Mouse (Mus musculus) cortical plate, adult 2 months (tissue): ENCODE measurements around the gene Slc10a7. TPM values are rescaled to one million over a fixed set of nuclear protein-coding genes. Genes with fewer than 3 reads are reported as not detected.
A peak's percentile ranks its signal among the peaks of the same experiment; 100 is the strongest.
"Not testable (repeated sequence)": the region's sequence is repeated elsewhere in the genome, so short reads cannot be mapped to it uniquely, and the experiment has no call there.

Source experiments
- H3K27ac ChIP-seq: fragments of 200-500 bp; 2 replicates; pipeline ENCODE4 v1.5.1; 2012; ENCODE audit warnings: low read length, control low read depth, inconsistent platforms; ENCODE audit not compliant: insufficient read depth
- H3K4me1 ChIP-seq: fragments of 200-500 bp; 2 replicates; pipeline ENCODE4 v1.6.1; 2011; ENCODE audit warnings: low read length; ENCODE audit not compliant: control insufficient read depth, insufficient read depth
- H3K4me3 ChIP-seq: fragments of 200-500 bp; 2 replicates; pipeline ENCODE4 v1.5.1; 2011; ENCODE audit warnings: mild to moderate bottlenecking, low read length, control low read depth; ENCODE audit not compliant: insufficient read depth
- CTCF ChIP-seq: fragments of 200-500 bp; IDR thresholded peaks from 2 replicates; pipeline ENCODE4 v1.5.1; 2011; ENCODE audit warnings: mild to moderate bottlenecking, control low read depth, low read length; ENCODE audit not compliant: insufficient read depth; ENCODE audit errors: extremely low read depth
- POLR2A ChIP-seq: fragments of 200-500 bp; IDR thresholded peaks from 2 replicates; pipeline ENCODE4 v1.6.1; 2011; ENCODE audit warnings: mild to moderate bottlenecking, low read length, control low read depth; ENCODE audit not compliant: insufficient read depth; ENCODE audit errors: extremely low read depth
- polyA plus RNA-seq: library from polyadenylated mRNA; depleted of rRNA; stranded (reverse); fragments of >200 nt; gene quantifications from 2 replicates; pipeline ENCODE4 v1.2.3, GENCODE M21; 2012

Gene Slc10a7
- polyA plus RNA-seq, 1 experiment, result 4.1 TPM

DNA sequence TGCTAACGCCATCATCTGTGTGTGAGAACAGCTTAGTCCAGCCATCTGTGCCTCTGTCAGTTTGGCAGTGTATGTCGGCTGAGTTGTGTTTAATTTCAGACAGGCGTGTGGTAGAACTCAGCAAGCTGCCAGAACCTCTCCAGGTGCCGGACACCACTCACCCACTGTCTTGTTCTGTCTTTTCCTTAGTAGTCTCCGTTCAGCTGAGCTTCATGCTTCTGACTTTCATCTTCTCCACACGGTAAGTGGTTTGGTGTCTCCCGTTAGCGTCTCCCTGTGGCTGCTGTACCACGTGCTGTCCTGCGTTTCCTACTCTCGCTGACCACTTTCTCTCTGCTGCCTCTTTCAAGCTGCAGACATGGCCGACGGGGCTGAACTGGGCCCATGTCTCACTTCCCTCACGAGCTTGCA is 189.2 kb downstream of the Slc10a7 start:
- TF ChIP-seq CTCF, result no peak
- no peak for TF ChIP-seq POLR2A
- Histone ChIP-seq H3K27ac (no peak overlapping the region), H3K4me3 (no peak overlapping the region), H3K4me1 (no peaks in the 10 kb centered on the region)

DNA sequence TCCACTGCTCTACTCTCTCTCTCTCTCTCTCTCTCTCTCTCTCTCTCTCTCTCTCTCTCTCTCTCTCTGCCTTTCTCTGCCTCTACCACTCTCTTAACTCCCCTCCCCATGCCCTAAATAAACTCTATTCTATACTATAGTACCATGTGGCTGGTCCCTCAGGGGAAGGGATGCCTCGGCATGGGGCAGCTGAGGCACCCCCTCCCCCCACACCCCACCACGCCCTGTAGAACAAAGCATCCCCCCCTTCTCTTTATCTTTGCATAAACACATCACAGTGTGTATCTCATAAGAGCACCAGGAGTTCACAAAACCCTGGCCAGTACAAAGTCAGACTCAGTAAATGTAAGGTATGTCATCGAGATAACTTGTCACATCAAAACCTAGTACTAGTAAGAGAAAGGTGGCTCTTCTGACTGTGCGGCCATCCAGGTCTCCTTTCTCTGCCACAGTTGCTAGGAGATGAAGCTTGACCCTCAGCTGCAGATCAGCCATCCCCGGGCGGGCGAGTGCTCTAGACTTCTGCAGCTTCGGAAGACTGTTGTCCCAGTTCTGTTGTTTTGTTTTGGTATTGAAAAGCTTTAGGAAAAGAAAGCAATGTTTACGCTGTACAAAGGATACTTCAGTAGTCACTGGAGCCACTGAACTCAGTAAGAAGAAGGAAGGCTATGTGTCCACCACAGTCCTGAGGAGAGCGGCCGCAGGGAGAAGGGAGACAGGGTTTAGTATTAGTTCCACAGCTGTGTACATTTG is 194.1 kb downstream of the Slc10a7 start:
- H3K4me1 ChIP-seq, result no peaks in the 10 kb centered on the region
- no peak for TF ChIP-seq CTCF
- TF ChIP-seq POLR2A, result no peak
- no peak overlapping the region for H3K4me3 ChIP-seq
- H3K27ac ChIP-seq, result no peak overlapping the region

DNA sequence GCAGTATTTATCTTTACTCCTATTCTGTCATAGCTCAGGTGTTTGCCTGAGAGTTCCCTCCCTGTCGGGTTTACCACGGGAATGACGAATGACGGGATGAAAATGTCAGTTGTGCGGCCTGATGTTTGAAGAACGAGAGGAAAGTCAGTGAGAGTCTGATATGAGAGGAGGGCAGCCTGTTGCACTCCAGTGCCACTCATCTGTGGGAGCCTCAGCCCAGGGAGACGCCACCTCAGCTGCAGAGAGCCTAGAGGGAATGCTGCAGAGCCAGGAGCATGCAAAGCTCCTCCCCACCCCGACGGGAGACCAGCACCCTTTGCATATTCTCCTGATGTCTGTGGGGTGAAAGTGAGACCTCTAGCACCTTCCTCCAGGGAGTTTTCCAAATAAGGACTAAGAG is 196.8 kb downstream of the Slc10a7 start:
- H3K4me1 ChIP-seq, result no peaks in the 10 kb centered on the region
- H3K4me3 ChIP-seq, result no peak overlapping the region
- TF ChIP-seq CTCF (no peak), POLR2A (no peak)
- no peak overlapping the region for H3K27ac ChIP-seq

DNA sequence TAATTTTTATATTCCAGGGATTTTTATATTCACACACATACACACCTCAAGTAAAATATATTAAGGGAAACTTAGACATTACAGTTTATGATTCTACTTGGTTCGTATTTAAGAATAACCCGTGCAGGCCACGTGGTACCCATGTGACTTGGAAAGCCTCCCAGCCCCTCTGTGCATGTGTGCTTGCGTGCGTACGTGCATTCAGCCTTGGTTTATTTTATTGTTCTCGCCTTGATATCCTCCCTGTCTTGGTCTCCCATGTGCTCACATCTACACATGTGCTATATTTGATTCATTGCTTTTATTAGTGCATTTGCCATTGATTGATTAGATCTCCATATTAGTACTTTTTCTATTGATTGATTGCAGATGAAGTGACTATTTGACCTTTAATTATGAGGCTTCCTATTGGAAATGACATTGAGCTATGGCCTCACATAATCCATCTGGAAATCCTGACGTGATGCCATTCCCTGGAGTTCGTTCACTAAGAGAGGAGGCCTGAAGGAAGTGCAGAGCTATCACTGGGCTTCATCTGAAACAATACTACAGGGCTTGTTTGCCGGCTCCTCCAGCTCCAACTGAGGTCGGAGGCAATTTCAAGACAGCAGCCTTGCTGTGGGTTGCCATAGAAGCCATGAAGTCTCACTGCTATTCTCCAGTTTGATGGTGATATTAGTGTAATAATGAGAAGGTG is 200.9 kb downstream of the Slc10a7 start:
- Histone ChIP-seq H3K4me1 (no peaks in the 10 kb centered on the region), H3K27ac (no peak overlapping the region), H3K4me3 (no peak overlapping the region)
- TF ChIP-seq CTCF (no peak), POLR2A (no peak)

DNA sequence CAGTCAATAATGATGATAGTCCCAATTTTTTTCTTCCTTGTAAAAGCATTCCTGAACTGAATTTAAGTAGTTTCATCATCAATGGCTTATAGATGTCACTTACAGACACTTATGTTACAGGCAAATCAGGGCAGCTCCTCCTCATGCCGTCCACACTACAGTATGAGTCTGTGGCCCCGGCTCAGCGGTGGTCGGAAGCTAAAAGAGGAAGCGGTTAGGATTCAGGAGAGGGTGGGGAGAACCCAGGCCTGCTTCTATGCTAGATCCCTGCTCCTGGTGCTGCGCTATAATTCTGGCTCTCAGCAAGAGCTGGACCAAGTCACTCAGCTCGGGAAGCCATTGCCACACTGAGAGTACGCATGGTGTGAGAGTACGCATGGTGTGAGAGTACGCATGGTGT is 201.8 kb downstream of the Slc10a7 start:
- H3K27ac ChIP-seq, result no peak overlapping the region
- H3K4me3 ChIP-seq, result no peak overlapping the region
- TF ChIP-seq POLR2A (no peak), CTCF (no peak)
- no peaks in the 10 kb centered on the region for H3K4me1 ChIP-seq

DNA sequence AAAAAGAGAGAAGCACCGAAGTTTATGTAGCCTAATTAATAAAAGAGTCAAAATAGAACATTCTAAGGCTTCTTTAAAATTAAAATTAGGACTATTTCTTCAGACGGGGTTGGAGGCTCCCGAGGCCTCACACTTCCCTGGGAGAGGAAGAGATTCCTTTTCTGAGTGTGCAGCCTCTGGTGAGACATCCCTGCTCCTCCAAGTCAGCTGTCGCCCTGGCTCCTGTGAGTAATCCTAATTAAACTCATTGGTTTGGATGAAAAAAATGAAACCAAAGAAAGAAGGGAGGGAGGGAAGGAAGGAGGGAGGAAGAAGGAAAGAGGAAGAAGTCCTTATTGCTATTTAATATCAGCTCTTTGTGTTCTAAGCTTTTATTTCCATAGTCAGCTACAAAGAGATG is 205.7 kb downstream of the Slc10a7 start:
- H3K4me3 ChIP-seq, result no peak overlapping the region
- peaks cover 4% of the 10 kb centered on the region for H3K4me1 ChIP-seq
- no peak overlapping the region for H3K27ac ChIP-seq
- no peak for TF ChIP-seq CTCF
- TF ChIP-seq POLR2A, result no peak

DNA sequence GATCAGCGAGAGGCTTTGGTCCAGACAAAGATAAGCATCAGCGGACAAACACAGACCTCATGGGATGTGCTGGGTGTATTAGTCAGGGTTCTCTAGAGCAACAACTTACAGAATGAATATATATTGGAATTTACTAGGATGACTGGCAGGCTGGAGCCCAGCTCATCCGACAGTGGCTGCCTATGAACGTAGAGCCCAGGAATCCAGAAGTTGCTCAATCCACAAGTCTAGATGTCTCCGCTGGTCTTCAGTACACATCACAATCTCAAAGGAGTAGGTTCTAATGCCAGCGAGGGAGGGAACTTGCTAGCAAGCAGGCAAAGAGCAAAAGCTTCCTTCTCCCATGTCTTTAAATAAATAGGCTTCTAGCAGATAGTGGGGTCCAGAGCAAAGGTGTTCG is 207.4 kb downstream of the Slc10a7 start:
- TF ChIP-seq POLR2A, result no peak
- no peak for TF ChIP-seq CTCF
- Histone ChIP-seq H3K27ac (no peak overlapping the region), H3K4me1 (peaks cover 4% of the 10 kb centered on the region)

DNA sequence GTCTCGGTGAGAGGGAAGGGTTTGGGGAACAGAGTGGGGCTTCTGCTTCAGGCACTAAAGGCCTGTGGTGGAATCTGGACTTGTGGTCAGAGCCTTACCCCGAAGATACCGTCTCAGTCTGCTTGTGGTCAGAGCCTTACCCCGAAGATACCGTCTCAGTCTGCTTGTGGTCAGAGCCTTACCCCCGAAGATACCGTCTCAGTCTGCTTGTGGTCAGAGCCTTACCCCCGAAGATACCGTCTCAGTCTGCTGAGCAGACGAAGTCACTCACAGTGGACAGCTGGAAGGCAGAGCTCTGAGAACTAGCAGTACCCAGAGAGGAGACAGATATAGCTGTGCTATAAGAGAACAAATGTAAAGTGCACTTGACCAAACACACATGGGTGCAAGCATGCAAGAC is 208.0 kb downstream of the Slc10a7 start:
- H3K4me3 ChIP-seq, H3K27ac ChIP-seq, H3K4me1 ChIP-seq: not testable (repeated sequence)

More for the DNA sequence above, 207.4 kb downstream of the Slc10a7 start:
- H3K4me3 ChIP-seq, result no peak overlapping the region

DNA sequence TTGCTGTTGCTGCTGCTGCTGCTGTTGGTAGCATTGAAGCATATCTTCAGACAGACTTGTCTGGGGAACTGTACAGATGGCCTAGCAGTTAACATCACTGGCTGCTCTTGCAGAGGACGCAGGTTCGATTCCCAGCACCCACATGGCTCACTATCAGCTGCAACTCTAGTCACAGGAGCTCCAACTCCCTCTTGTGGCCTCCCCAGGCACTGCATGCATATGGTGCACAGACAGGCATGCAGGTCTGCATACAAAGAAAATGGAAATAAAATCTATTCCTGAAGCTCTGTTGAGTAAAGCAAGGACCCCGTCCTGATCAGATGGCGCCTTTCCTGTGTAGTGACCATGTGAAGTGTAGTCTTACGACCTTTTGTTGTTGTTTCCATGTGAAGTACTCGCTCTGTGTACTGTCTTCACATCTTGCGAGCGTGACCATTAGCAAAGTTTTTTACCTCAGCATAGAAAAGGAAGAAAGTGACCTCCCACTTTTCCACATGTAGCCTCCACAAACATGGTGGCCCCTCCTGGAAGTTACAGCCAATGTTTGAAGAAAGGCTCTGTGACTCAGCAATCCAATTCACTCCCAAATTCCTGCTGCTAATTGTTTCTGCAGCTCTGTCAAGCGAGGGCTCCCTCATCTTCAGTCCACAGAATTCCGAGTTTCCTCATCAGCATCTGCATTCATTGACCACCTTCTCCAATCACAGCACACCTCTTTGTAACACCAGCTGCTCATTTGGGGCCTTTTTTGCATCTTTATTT is 210.3 kb downstream of the Slc10a7 start:
- H3K4me1 ChIP-seq, result peaks cover 4% of the 10 kb centered on the region
- TF ChIP-seq CTCF (0 out of 2 replicates have a peak, but pooled peaks have one; percentile 3), POLR2A (no peak)
- no peak overlapping the region for H3K27ac ChIP-seq
- no peak overlapping the region for H3K4me3 ChIP-seq

DNA sequence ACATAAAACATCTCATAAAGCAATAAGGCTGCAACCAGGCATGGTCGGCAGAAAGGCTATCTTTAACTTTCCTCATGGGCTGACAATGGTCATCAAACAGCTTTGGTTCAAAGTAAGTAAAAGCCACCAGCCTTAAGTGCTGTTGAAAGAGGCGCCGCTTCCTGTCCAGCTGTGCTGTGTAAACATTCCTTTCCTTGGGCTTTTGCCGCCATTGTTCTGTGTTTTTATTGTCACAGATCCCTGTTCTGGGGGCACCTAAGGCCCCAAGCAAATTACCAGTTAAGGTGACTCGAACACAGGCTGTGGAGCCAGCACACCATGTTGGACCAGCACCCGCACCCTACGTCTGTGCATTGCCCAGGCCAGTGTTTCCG is 210.9 kb downstream of the Slc10a7 start:
- TF ChIP-seq POLR2A (no peak), CTCF (no peak)

DNA sequence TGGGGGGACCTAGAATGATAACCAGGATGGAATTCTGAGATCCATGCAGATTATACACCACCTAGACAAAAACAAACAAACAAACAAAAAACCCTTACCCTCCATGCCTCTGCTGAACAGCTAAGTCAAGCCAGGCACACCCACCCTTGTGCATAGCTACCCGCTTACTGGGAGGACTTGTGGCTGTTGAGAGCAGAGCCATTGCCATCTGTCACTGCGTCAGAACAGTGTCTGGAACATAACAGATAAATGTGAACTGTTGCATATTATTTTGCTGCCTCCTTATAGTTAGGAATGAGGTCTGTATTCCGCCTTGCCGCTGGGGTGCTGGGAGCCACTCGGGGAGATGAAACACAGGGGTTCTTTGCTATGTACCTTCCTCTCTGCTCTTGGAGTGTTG is 212.4 kb downstream of the Slc10a7 start:
- TF ChIP-seq POLR2A, result no peak
- TF ChIP-seq CTCF, result no peak
- Histone ChIP-seq H3K4me1 (peaks cover 4% of the 10 kb centered on the region), H3K4me3 (no peak overlapping the region), H3K27ac (no peak overlapping the region)

More for the DNA sequence above, 210.9 kb downstream of the Slc10a7 start:
- H3K4me1 ChIP-seq, result peaks cover 4% of the 10 kb centered on the region
- no peak overlapping the region for H3K27ac ChIP-seq
- no peak overlapping the region for H3K4me3 ChIP-seq
